Mouse (Mus musculus) T-helper 17 cell (primary cell): Measurements from ENCODE around the gene Cyp2u1.

Source experiments
- in situ Hi-C, 2 experiments: fragments of 300-600 bp; cut with MboI, MseI; formaldehyde crosslinking; loops; 1 replicate in 1 of 2; 2 replicates in 1 of 2; pipeline ENCODE4 v1.15.1; 2025; ENCODE audit warnings: high pct_unique_total_duplicates in 2 of 2

Cyp2u1 gene

GRCm38 (mm10) chr3:131259392-131259965 is 43.5 kb downstream of the Cyp2u1 start:
- in situ Hi-C loops: loop anchor here in 1 of 2 experiments (10.0 kb wide), 1 partner anchor 1525 kb away; no protein-coding TSS in a partner anchor

GRCm38 (mm10) chr3:131258921-131259320 is 44.1 kb downstream of the Cyp2u1 start:
- in situ Hi-C loops: loop anchor here in 1 of 2 experiments (10.0 kb wide), 1 partner anchor 1524 kb away; no protein-coding TSS in a partner anchor

GRCm38 (mm10) chr3:131255399-131255981 is 47.5 kb downstream of the Cyp2u1 start:
- in situ Hi-C loops: loop anchor here in 1 of 2 experiments (10.0 kb wide), 1 partner anchor 1521 kb away; no protein-coding TSS in a partner anchor

- in situ Hi-C loops: loop anchor here in 1 of 2 experiments (10.0 kb wide), 1 partner anchor 1520 kb away; no protein-coding TSS in a partner anchor
Observed at GRCm38 (mm10) chr3:131254991-131255390, 48.0 kb downstream of the Cyp2u1 start.

- in situ Hi-C loops: loop anchor here in 1 of 2 experiments (10.0 kb wide), 1 partner anchor 1517 kb away; no protein-coding TSS in a partner anchor
Observed at GRCm38 (mm10) chr3:131251601-131252000, 51.4 kb downstream of the Cyp2u1 start.

GRCm38 (mm10) chr3:131250978-131251377 is 52.0 kb downstream of the Cyp2u1 start:
- in situ Hi-C loops: loop anchor here in 1 of 2 experiments (10.0 kb wide), 1 partner anchor 1516 kb away; no protein-coding TSS in a partner anchor

- in situ Hi-C loops: loop anchor here in 1 of 2 experiments (10.0 kb wide), 1 partner anchor 1515 kb away; no protein-coding TSS in a partner anchor
Observed at GRCm38 (mm10) chr3:131250283-131250682, 52.7 kb downstream of the Cyp2u1 start.

- in situ Hi-C loops: loop anchor here in 1 of 2 experiments (25.0 kb wide), 1 partner anchor 486 kb away; no protein-coding TSS in a partner anchor
Observed at GRCm38 (mm10) chr3:131248444-131248843, 54.6 kb downstream of the Cyp2u1 start.

GRCm38 (mm10) chr3:131247851-131248250 is 55.2 kb downstream of the Cyp2u1 start:
- in situ Hi-C loops: loop anchor here in 1 of 2 experiments (25.0 kb wide), 1 partner anchor 486 kb away; no protein-coding TSS in a partner anchor

- in situ Hi-C loops: loop anchor here in 1 of 2 experiments (25.0 kb wide), 1 partner anchor 485 kb away; no protein-coding TSS in a partner anchor
Observed at GRCm38 (mm10) chr3:131247447-131247846, 55.6 kb downstream of the Cyp2u1 start.

- in situ Hi-C loops: loop anchor here in 1 of 2 experiments (25.0 kb wide), 1 partner anchor 484 kb away; no protein-coding TSS in a partner anchor
Observed at GRCm38 (mm10) chr3:131246579-131247046, 56.4 kb downstream of the Cyp2u1 start.

GRCm38 (mm10) chr3:131245766-131246578 is 57.1 kb downstream of the Cyp2u1 start:
- in situ Hi-C loops: loop anchor here in 1 of 2 experiments (25.0 kb wide), 1 partner anchor 484 kb away; no protein-coding TSS in a partner anchor
